Mouse (Mus musculus): ENCODE measurements around the gene Tas2r135.

Tas2r135 gene

GRCm38 (mm10) chr6:42435490-42435889, 30.3 kb downstream of the Tas2r135 start:
- no peak for DNase-seq

- no peak for DNase-seq
Observed at GRCm38 (mm10) chr6:42441395-42441794, 36.2 kb downstream of the Tas2r135 start.

- no peak for DNase-seq
Observed at GRCm38 (mm10) chr6:42444491-42444890, 39.3 kb downstream of the Tas2r135 start.

- DNase-seq: no peak
Observed at GRCm38 (mm10) chr6:42447381-42447780, 42.1 kb downstream of the Tas2r135 start.
